Mouse (Mus musculus): ENCODE measurements at regions not wholly inside any gene's neighbourhood (a gene's known extent, or its start where the extent isn't known, plus 50 kb on each side); places are given as distances from the start of the nearest gene placed in this dataset.
"Not testable (repeated sequence)": the region's sequence is repeated elsewhere in the genome, so short reads cannot be mapped to it uniquely, and the experiment has no call there.

- peak; percentile 61 for DNase-seq (ENCODE audit: low read depth)
- TF ChIP-seq CTCF (IDR thresholded peaks at IDR 0.05; ENCODE audit: borderline replicate concordance, extremely low read depth, insufficient read depth, insufficient read length) (no peak), POLR2A (IDR thresholded peaks at IDR 0.05; ENCODE audit: borderline replicate concordance, extremely low read depth, insufficient read depth, insufficient read length, poor library complexity, severe bottlenecking) (no peak)
Observed at GRCm38 (mm10) chr15:8789000-8789399, 78.4 kb upstream of the Slc1a3 start.

GRCm38 (mm10) chr15:8785537-8785936 is 75.0 kb upstream of the Slc1a3 start:
- TF ChIP-seq CTCF (IDR thresholded peaks at IDR 0.05; ENCODE audit: borderline replicate concordance, extremely low read depth, insufficient read depth, insufficient read length) (no peak), POLR2A (IDR thresholded peaks at IDR 0.05; ENCODE audit: borderline replicate concordance, extremely low read depth, insufficient read depth, insufficient read length, poor library complexity, severe bottlenecking) (no peak)
- DNase-seq (ENCODE audit: low read depth): peak; percentile 90

- no peak for TF ChIP-seq CTCF (IDR thresholded peaks at IDR 0.05; ENCODE audit: borderline replicate concordance, extremely low read depth, insufficient read depth, insufficient read length)
- no peak for TF ChIP-seq POLR2A (IDR thresholded peaks at IDR 0.05; ENCODE audit: borderline replicate concordance, extremely low read depth, insufficient read depth, insufficient read length, poor library complexity, severe bottlenecking)
- peak; percentile 51 for DNase-seq (ENCODE audit: low read depth)
Observed at GRCm38 (mm10) chr15:8783567-8783966, 73.0 kb upstream of the Slc1a3 start.

GRCm38 (mm10) chr15:8783036-8783435 is 72.5 kb upstream of the Slc1a3 start:
- no peak for TF ChIP-seq POLR2A (IDR thresholded peaks at IDR 0.05; ENCODE audit: borderline replicate concordance, extremely low read depth, insufficient read depth, insufficient read length, poor library complexity, severe bottlenecking)
- TF ChIP-seq CTCF (IDR thresholded peaks at IDR 0.05; ENCODE audit: borderline replicate concordance, extremely low read depth, insufficient read depth, insufficient read length): no peak
- peak; percentile 61 for DNase-seq (ENCODE audit: low read depth)

DNA sequence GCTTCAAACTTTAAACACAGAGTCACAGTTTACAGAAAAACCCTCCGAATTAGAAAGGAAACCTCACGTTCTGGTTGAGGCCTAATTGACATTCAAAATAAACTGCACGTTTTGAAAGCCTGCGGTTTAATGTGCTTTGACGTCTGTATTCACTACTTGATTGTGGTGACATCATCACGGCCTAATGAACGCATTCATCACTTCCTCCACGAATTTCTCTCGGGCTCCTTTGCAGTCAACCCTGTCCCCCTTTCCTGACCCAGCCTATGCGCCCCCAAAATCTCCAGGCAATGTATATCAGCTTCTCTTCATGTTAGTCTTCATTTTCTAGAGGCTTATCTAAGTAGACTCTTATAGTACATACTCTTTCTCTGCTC is 71.6 kb upstream of the Slc1a3 start:
- no peak for DNase-seq (ENCODE audit: low read depth)
- TF ChIP-seq POLR2A (IDR thresholded peaks at IDR 0.05; ENCODE audit: borderline replicate concordance, extremely low read depth, insufficient read depth, insufficient read length, poor library complexity, severe bottlenecking): no peak
- no peak for TF ChIP-seq CTCF (IDR thresholded peaks at IDR 0.05; ENCODE audit: borderline replicate concordance, extremely low read depth, insufficient read depth, insufficient read length)

DNA sequence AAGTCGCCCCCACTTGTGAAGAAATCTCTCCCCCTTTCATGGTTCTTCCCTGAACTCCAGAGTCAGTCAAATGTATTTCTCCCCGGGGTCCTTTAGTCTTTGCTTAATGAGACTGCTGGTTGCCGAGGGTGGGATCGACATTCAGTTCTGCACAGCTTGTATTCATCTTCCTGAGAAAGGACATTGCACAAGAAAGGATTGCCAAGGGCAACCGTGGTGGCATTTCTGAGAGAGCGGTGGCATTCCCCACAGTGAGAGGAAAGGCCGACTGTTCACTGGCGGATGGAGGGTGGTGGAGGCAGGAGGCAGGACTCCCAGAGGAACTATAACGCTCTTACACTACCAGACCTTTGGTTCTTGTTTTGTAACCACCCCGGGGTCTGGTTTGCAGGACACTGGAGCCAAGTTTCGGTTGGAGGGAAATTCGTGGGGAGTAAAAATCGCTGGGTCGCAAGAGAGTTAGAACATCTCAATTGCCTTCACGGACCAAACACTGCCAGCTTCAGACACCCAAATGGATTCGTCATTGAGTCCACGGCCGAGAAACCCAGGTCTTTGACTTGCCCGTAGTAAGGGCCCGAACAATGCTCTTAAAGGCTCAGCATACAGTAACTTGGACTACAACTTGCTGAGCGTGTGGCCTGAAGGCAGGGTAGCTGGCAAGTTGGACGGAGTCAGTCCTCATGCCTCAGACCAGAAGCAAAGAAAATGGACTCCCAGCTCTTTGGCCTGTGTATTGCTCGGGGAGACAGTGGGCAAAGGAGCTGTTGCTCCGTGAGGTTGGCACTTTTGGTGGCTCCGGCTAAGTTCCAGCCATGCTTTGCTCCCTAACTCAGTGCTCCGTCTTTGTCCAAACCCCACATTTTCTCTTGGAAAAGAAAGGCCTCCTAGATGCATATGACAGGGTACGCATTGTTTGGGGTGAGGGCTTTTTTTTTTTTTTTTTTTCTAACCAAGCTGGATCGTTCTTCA is 70.9 kb upstream of the Slc1a3 start:
- no peak for TF ChIP-seq CTCF (IDR thresholded peaks at IDR 0.05; ENCODE audit: borderline replicate concordance, extremely low read depth, insufficient read depth, insufficient read length)
- no peak for TF ChIP-seq POLR2A (IDR thresholded peaks at IDR 0.05; ENCODE audit: borderline replicate concordance, extremely low read depth, insufficient read depth, insufficient read length, poor library complexity, severe bottlenecking)
- peak; percentile 94 for DNase-seq (ENCODE audit: low read depth)

- DNase-seq (ENCODE audit: low read depth): peak; percentile 49
- TF ChIP-seq POLR2A (IDR thresholded peaks at IDR 0.05; ENCODE audit: borderline replicate concordance, extremely low read depth, insufficient read depth, insufficient read length, poor library complexity, severe bottlenecking): no peak
- TF ChIP-seq CTCF (IDR thresholded peaks at IDR 0.05; ENCODE audit: borderline replicate concordance, extremely low read depth, insufficient read depth, insufficient read length): no peak
Observed at GRCm38 (mm10) chr15:8780371-8780866, 69.9 kb upstream of the Slc1a3 start.

- no peak for DNase-seq (ENCODE audit: low read depth)
- TF ChIP-seq POLR2A (IDR thresholded peaks at IDR 0.05; ENCODE audit: borderline replicate concordance, extremely low read depth, insufficient read depth, insufficient read length, poor library complexity, severe bottlenecking) (no peak), CTCF (IDR thresholded peaks at IDR 0.05; ENCODE audit: borderline replicate concordance, extremely low read depth, insufficient read depth, insufficient read length) (no peak)
Observed at GRCm38 (mm10) chr15:8767624-8768571, 57.3 kb upstream of the Slc1a3 start.

GRCm38 (mm10) chr15:8766208-8766607 is 55.6 kb upstream of the Slc1a3 start:
- not testable (repeated sequence) for DNase-seq (ENCODE audit: low read depth)

- TF ChIP-seq POLR2A (IDR thresholded peaks at IDR 0.05; ENCODE audit: borderline replicate concordance, extremely low read depth, insufficient read depth, insufficient read length, poor library complexity, severe bottlenecking) (no peak), CTCF (IDR thresholded peaks at IDR 0.05; ENCODE audit: borderline replicate concordance, extremely low read depth, insufficient read depth, insufficient read length) (no peak)
- peak; percentile 76 for DNase-seq (ENCODE audit: low read depth)
Observed at GRCm38 (mm10) chr15:8761741-8762271, 51.2 kb upstream of the Slc1a3 start.

- TF ChIP-seq POLR2A (IDR thresholded peaks at IDR 0.05; ENCODE audit: borderline replicate concordance, extremely low read depth, insufficient read depth, insufficient read length, poor library complexity, severe bottlenecking) (no peak), CTCF (IDR thresholded peaks at IDR 0.05; ENCODE audit: borderline replicate concordance, extremely low read depth, insufficient read depth, insufficient read length) (no peak)
- no peak for DNase-seq (ENCODE audit: low read depth)
Observed at GRCm38 (mm10) chr15:8761132-8761531, 50.6 kb upstream of the Slc1a3 start.
